Mouse (Mus musculus): ENCODE results near the gene Cklf.
"Not testable (repeated sequence)": the region's sequence is repeated elsewhere in the genome, so short reads cannot be mapped to it uniquely, and the experiment has no call there.

GRCm38 (mm10) chr8:104301577-104301976, 50.9 kb downstream of the Cklf start:
- not testable (repeated sequence) for TF ChIP-seq CTCF, EP300 (IDR thresholded peaks at IDR 0.05; ENCODE audit: low read depth)

Data from liver, embryonic 14.5 days (tissue).